Mouse (Mus musculus): ENCODE measurements at regions not wholly inside any gene's neighbourhood (a gene's known extent, or its start where the extent isn't known, plus 50 kb on each side); places are given as distances from the start of the nearest gene placed in this dataset.
A peak's percentile ranks its signal among the peaks of the same experiment; 100 is the strongest.

- Histone ChIP-seq H3K4me3 (replicated peaks; ENCODE audit: extremely low read depth, low read depth, low read length) (no peak overlapping the region), H3K4me1 (ENCODE audit: control insufficient read depth, insufficient read depth, low read length) (no peaks in the 10 kb centered on the region)
- WGBS, result 69% methylated on average over 2 of the region's 2 CpGs
- no peak for DNase-seq
- TF ChIP-seq CTCF (IDR thresholded peaks at IDR 0.05; ENCODE audit: insufficient read depth, low read length) (no peak), POLR2A (IDR thresholded peaks at IDR 0.05; ENCODE audit: borderline replicate concordance, extremely low read depth, low read depth, low read length) (no peak)
Measured at GRCm38 (mm10) chr6:94921741-94922140, 195.3 kb upstream of the Kbtbd8 start.

GRCm38 (mm10) chr6:94920770-94921169 is 196.3 kb upstream of the Kbtbd8 start:
- no peaks in the 10 kb centered on the region for H3K4me1 ChIP-seq (ENCODE audit: control insufficient read depth, insufficient read depth, low read length)
- WGBS, result 90% methylated on average over 2 of the region's 2 CpGs
- TF ChIP-seq CTCF (IDR thresholded peaks at IDR 0.05; ENCODE audit: insufficient read depth, low read length) (no peak), POLR2A (IDR thresholded peaks at IDR 0.05; ENCODE audit: borderline replicate concordance, extremely low read depth, low read depth, low read length) (no peak)
- no peak for DNase-seq
- no peak overlapping the region for H3K4me3 ChIP-seq (replicated peaks; ENCODE audit: extremely low read depth, low read depth, low read length)

GRCm38 (mm10) chr6:94919194-94919743 is 197.8 kb upstream of the Kbtbd8 start:
- DNase-seq, result no peak
- WGBS, result 62% methylated on average over 5 of the region's 5 CpGs
- TF ChIP-seq CTCF (IDR thresholded peaks at IDR 0.05; ENCODE audit: insufficient read depth, low read length), result no peak
- TF ChIP-seq POLR2A (IDR thresholded peaks at IDR 0.05; ENCODE audit: borderline replicate concordance, extremely low read depth, low read depth, low read length), result no peak
- Histone ChIP-seq H3K4me1 (ENCODE audit: control insufficient read depth, insufficient read depth, low read length) (no peaks in the 10 kb centered on the region), H3K4me3 (replicated peaks; ENCODE audit: extremely low read depth, low read depth, low read length) (no peak overlapping the region)

- DNase-seq, result no peak
- Histone ChIP-seq H3K4me1 (ENCODE audit: control insufficient read depth, insufficient read depth, low read length) (no peaks in the 10 kb centered on the region), H3K4me3 (replicated peaks; ENCODE audit: extremely low read depth, low read depth, low read length) (no peak overlapping the region)
- WGBS, result 29% methylated on average over 8 of the region's 8 CpGs
- TF ChIP-seq POLR2A (IDR thresholded peaks at IDR 0.05; ENCODE audit: borderline replicate concordance, extremely low read depth, low read depth, low read length) (no peak), CTCF (IDR thresholded peaks at IDR 0.05; ENCODE audit: insufficient read depth, low read length) (no peak)
Measured at GRCm38 (mm10) chr6:94915842-94916620, 201.0 kb upstream of the Kbtbd8 start.

- no peak for DNase-seq
- WGBS, result 82% methylated on average over 3 of the region's 3 CpGs
- Histone ChIP-seq H3K4me3 (replicated peaks; ENCODE audit: extremely low read depth, low read depth, low read length) (no peak overlapping the region), H3K4me1 (ENCODE audit: control insufficient read depth, insufficient read depth, low read length) (no peaks in the 10 kb centered on the region)
- no peak for TF ChIP-seq CTCF (IDR thresholded peaks at IDR 0.05; ENCODE audit: insufficient read depth, low read length)
- no peak for TF ChIP-seq POLR2A (IDR thresholded peaks at IDR 0.05; ENCODE audit: borderline replicate concordance, extremely low read depth, low read depth, low read length)
Measured at GRCm38 (mm10) chr6:94911836-94912235, 205.2 kb upstream of the Kbtbd8 start.

GRCm38 (mm10) chr6:94911374-94911773 is 205.7 kb upstream of the Kbtbd8 start:
- 68% methylated on average over 9 of the region's 9 CpGs for WGBS
- TF ChIP-seq CTCF (IDR thresholded peaks at IDR 0.05; ENCODE audit: insufficient read depth, low read length) (no peak), POLR2A (IDR thresholded peaks at IDR 0.05; ENCODE audit: borderline replicate concordance, extremely low read depth, low read depth, low read length) (no peak)
- Histone ChIP-seq H3K4me1 (ENCODE audit: control insufficient read depth, insufficient read depth, low read length) (no peaks in the 10 kb centered on the region), H3K4me3 (replicated peaks; ENCODE audit: extremely low read depth, low read depth, low read length) (no peak overlapping the region)
- no peak for DNase-seq

GRCm38 (mm10) chr6:94900862-94901261 is 200.9 kb upstream of the Lrig1 start:
- 82% methylated on average over 4 of the region's 4 CpGs for WGBS
- no peak for TF ChIP-seq CTCF (IDR thresholded peaks at IDR 0.05; ENCODE audit: insufficient read depth, low read length)
- TF ChIP-seq POLR2A (IDR thresholded peaks at IDR 0.05; ENCODE audit: borderline replicate concordance, extremely low read depth, low read depth, low read length), result no peak
- no peak for DNase-seq
- no peaks in the 10 kb centered on the region for H3K4me1 ChIP-seq (ENCODE audit: control insufficient read depth, insufficient read depth, low read length)
- no peak overlapping the region for H3K4me3 ChIP-seq (replicated peaks; ENCODE audit: extremely low read depth, low read depth, low read length)

- DNase-seq, result no peak
- 83% methylated on average over 9 of the region's 9 CpGs for WGBS
- H3K4me3 ChIP-seq (replicated peaks; ENCODE audit: extremely low read depth, low read depth, low read length), result no peak overlapping the region
- TF ChIP-seq POLR2A (IDR thresholded peaks at IDR 0.05; ENCODE audit: borderline replicate concordance, extremely low read depth, low read depth, low read length) (no peak), CTCF (IDR thresholded peaks at IDR 0.05; ENCODE audit: insufficient read depth, low read length) (no peak)
- no peaks in the 10 kb centered on the region for H3K4me1 ChIP-seq (ENCODE audit: control insufficient read depth, insufficient read depth, low read length)
Measured at GRCm38 (mm10) chr6:94898881-94899280, 198.9 kb upstream of the Lrig1 start.

GRCm38 (mm10) chr6:94890165-94890564 is 190.2 kb upstream of the Lrig1 start:
- Histone ChIP-seq H3K4me3 (replicated peaks; ENCODE audit: extremely low read depth, low read depth, low read length) (no peak overlapping the region), H3K4me1 (ENCODE audit: control insufficient read depth, insufficient read depth, low read length) (no peaks in the 10 kb centered on the region)
- TF ChIP-seq POLR2A (IDR thresholded peaks at IDR 0.05; ENCODE audit: borderline replicate concordance, extremely low read depth, low read depth, low read length) (no peak), CTCF (IDR thresholded peaks at IDR 0.05; ENCODE audit: insufficient read depth, low read length) (no peak)
- WGBS, result 49% methylated on average over 3 of the region's 3 CpGs
- DNase-seq, result no peak

GRCm38 (mm10) chr6:94889271-94889670 is 189.3 kb upstream of the Lrig1 start:
- DNase-seq, result peak; percentile 15
- TF ChIP-seq POLR2A (IDR thresholded peaks at IDR 0.05; ENCODE audit: borderline replicate concordance, extremely low read depth, low read depth, low read length) (no peak), CTCF (IDR thresholded peaks at IDR 0.05; ENCODE audit: insufficient read depth, low read length) (no peak)
- WGBS, result 48% methylated on average over 10 of the region's 10 CpGs

More at GRCm38 (mm10) chr6:94889271-94889670, 189.3 kb upstream of the Lrig1 start:
- no peak overlapping the region for H3K4me3 ChIP-seq (replicated peaks; ENCODE audit: extremely low read depth, low read depth, low read length)
- no peaks in the 10 kb centered on the region for H3K4me1 ChIP-seq (ENCODE audit: control insufficient read depth, insufficient read depth, low read length)

Measured in lung, adult 2 months (tissue).